Mouse (Mus musculus) hindbrain, postnatal 0 days (tissue): ENCODE measurements around the gene BC005561. TPM values are rescaled to one million over a fixed set of nuclear protein-coding genes. Genes with fewer than 3 reads are reported as not detected.
"Not testable (repeated sequence)": the region's sequence is repeated elsewhere in the genome, so short reads cannot be mapped to it uniquely, and the experiment has no call there.

Experiments used
- ATAC-seq: fragments of 200-750 bp; cut with Nextera tagmentation; 2 replicates; pipeline ENCODE4 v1.8.0; 2017; ENCODE audit warnings: mild to moderate bottlenecking, moderate TSS enrichment, moderate library complexity
- DNase-seq: peaks from one replicate; pipeline ENCODE4 v3.0.0-alpha.2; 2015; ENCODE audit warnings: low spot score
- H3K27ac ChIP-seq: fragments of 300-500 bp; sonication (generic); 2 replicates; pipeline ENCODE4 v1.5.1; 2014; ENCODE audit warnings: mild to moderate bottlenecking
- H3K27me3 ChIP-seq: fragments of 300-500 bp; sonication (generic); 2 replicates; pipeline ENCODE4 v1.6.1; 2014; ENCODE audit warnings: low read length, mixed read lengths; ENCODE audit not compliant: insufficient read depth
- H3K36me3 ChIP-seq: fragments of 300-500 bp; sonication (generic); 2 replicates; pipeline ENCODE4 v1.6.1; 2014; ENCODE audit warnings: low read length, mixed read lengths; ENCODE audit not compliant: insufficient read depth
- H3K4me1 ChIP-seq: fragments of 300-500 bp; sonication (generic); 2 replicates; pipeline ENCODE4 v1.6.1; 2014; ENCODE audit warnings: antibody characterized with exemption, low read length, mixed read lengths; ENCODE audit not compliant: insufficient read depth
- H3K4me2 ChIP-seq: fragments of 300-500 bp; sonication (generic); 2 replicates; pipeline ENCODE4 v1.6.1; 2014; ENCODE audit warnings: low read depth, mild to moderate bottlenecking, low read length, moderate library complexity, mixed read lengths
- H3K4me3 ChIP-seq: fragments of 300-500 bp; sonication (generic); 2 replicates; pipeline ENCODE4 v1.5.1; 2014; ENCODE audit warnings: low read length
- H3K9ac ChIP-seq: fragments of 300-500 bp; sonication (generic); replicated peaks from 2 replicates; pipeline ENCODE4 v1.6.1; 2014; ENCODE audit warnings: mild to moderate bottlenecking, low read length, moderate library complexity, mixed read lengths
- H3K9me3 ChIP-seq: fragments of 300-500 bp; sonication (generic); 2 replicates; pipeline ENCODE4 v1.6.1; 2016; ENCODE audit warnings: low read length, mixed read lengths
- CTCF ChIP-seq: IDR thresholded peaks from 2 replicates; pipeline ENCODE4 v1.5.1; 2016; ENCODE audit warnings: antibody characterized with exemption, control low read depth, low read depth
- WGBS: fragments of 180-500 bp; shearing (Covaris S2); extraction: QIAGEN DNeasy Blood & Tissue Kit; methylation state at CpG from one replicate; pipeline ENCODE4 v1.1.7; 2014; 5-methylcytosine and 5-hydroxymethylcytosine counted together
- polyA plus RNA-seq: library from polyadenylated mRNA; unstranded; fragments of >200 nt; fragmentation: Nextera tagmentation; extraction: Ambion mirVana; gene quantifications from 2 replicates; pipeline ENCODE4 v1.2.1, GENCODE M21; 2015
- total RNA-seq: library from RNA; depleted of rRNA; stranded (reverse); fragments of >200 nt; gene quantifications from 2 replicates; pipeline ENCODE4 v1.2.3, GENCODE M21; 2014

Gene BC005561
- total and polyA plus RNA-seq, 2 experiments from 2014 or later: 2.9 to 8.9 TPM

DNA sequence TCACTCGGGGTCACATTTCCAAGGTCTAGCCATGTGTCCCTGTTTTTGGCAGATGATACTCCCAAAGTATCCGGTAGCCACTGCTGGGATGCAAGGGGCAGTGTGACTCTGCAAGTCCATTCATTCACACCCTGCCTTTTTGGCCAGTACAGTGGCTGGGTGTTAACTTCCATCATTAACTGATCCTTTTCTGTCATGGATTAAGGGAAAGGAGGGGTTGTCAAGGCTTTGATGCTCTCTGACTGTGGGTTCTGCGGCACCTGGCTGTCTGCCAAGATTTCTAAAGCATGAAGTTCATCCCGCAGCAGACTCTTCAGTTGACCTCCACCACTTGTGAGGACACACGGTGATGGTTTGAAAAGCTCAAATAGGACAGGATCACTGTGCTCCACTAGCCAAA, 16.6 kb upstream of the BC005561 start:
- Histone ChIP-seq H3K4me2 (no peak overlapping the region), H3K36me3 (peaks cover 40% of the 10 kb centered on the region), H3K4me3 (no peak overlapping the region), H3K27ac (no peak overlapping the region), H3K9ac (no peak overlapping the region), H3K9me3 (no peaks in the 10 kb centered on the region), H3K4me1 (no peaks in the 10 kb centered on the region), H3K27me3 (no peaks in the 10 kb centered on the region)
- ATAC-seq: no peak
- DNase-seq: peak; percentile 7
- no peak for TF ChIP-seq CTCF
- WGBS: 45% methylated on average over 5 of the region's 5 CpGs

DNA sequence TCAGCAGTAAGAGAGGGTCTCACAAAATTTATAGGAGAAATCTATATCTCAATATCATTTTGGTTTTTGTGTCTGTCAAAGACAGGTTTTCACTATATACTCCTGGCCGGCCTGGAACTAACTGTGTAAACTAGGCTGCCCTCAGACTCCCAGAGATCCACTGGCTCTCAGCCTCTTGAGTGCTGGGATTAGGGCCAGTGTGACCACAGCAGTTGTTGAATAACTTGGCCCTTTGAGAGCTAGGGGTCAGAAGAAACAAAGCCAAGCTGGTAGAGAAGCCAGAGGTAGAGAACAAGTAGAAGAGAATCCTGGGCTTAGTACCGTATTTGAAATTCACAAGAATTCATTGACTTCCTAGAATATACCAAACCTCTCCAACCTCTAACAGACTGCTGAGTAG, 3.3 kb upstream of the BC005561 start:
- H3K9ac ChIP-seq: no peak overlapping the region
- no peak overlapping the region for H3K4me3 ChIP-seq
- DNase-seq (no peak), ATAC-seq (no peak)
- H3K27ac ChIP-seq: no peak overlapping the region
- no peak for TF ChIP-seq CTCF
- H3K4me1 ChIP-seq: peaks cover 9% of the 10 kb centered on the region; the same call in 1 of the 2 replicates
- H3K4me2 ChIP-seq: no peak overlapping the region
- H3K36me3 ChIP-seq: peaks cover 11% of the 10 kb centered on the region
- 86% methylated on average over 2 of the region's 2 CpGs for WGBS
- no peaks in the 10 kb centered on the region for H3K27me3 ChIP-seq
- no peaks in the 10 kb centered on the region for H3K9me3 ChIP-seq

DNA sequence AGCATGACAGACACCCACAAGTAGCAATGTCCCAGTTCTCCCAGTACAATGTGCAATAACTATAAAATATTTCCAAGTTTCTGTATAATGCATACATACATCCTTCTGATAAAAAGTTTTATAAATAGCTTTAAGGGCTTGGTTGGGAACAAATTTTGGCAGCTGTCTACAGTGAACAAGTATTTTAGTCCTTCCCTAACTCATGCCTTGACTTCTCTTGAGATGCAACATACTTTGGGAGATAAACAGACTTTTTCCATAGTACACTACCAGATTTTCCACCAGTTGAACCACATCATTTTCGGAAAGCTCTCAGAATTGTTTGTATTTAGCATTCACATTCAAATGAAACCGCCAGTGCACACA, 340 bp upstream of the BC005561 start:
- H3K9me3 ChIP-seq: no peaks in the 10 kb centered on the region
- TF ChIP-seq CTCF: no peak
- peak overlapping the region; percentile 68 for H3K4me2 ChIP-seq
- H3K9ac ChIP-seq: no peak overlapping the region
- no peaks in the 10 kb centered on the region for H3K27me3 ChIP-seq
- DNase-seq: no peak
- H3K4me3 ChIP-seq: peak overlapping the region; percentile 94
- H3K36me3 ChIP-seq: peaks cover 11% of the 10 kb centered on the region
- WGBS: 0% methylated on average over 2 of the region's 2 CpGs
- H3K27ac ChIP-seq: no peak overlapping the region
- H3K4me1 ChIP-seq: peaks cover 9% of the 10 kb centered on the region; the same call in 1 of the 2 replicates
- no peak; the same call in 1 of the 2 replicates for ATAC-seq

DNA sequence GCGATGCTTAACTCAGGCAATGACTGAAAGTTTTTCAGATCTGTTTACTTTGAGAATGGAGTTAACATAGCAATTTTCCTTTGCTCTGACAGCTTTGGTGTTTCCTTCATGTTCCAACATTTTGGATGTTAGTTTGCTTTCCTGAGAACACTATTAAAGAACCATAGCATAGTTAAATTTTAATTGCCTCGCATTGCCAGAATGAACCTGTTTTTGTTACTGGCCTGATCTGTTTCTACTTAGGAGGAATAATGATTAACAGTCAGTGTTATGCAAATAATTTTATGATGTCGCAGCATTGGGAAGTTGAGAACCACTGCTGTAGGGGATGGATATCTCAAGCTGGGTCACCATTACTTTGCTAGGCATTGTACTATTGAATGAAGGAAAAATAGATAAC, 3.1 kb downstream of the BC005561 start:
- TF ChIP-seq CTCF: no peak
- Histone ChIP-seq H3K4me1 (peaks cover 9% of the 10 kb centered on the region; the same call in 1 of the 2 replicates), H3K36me3 (no peaks in the 10 kb centered on the region), H3K27ac (no peak overlapping the region), H3K4me3 (no peak overlapping the region), H3K4me2 (no peak overlapping the region), H3K9me3 (no peaks in the 10 kb centered on the region; the same call in 1 of the 2 replicates), H3K27me3 (no peaks in the 10 kb centered on the region), H3K9ac (no peak overlapping the region)
- ATAC-seq (no peak), DNase-seq (no peak)
- 89% methylated on average over 3 of the region's 3 CpGs for WGBS

DNA sequence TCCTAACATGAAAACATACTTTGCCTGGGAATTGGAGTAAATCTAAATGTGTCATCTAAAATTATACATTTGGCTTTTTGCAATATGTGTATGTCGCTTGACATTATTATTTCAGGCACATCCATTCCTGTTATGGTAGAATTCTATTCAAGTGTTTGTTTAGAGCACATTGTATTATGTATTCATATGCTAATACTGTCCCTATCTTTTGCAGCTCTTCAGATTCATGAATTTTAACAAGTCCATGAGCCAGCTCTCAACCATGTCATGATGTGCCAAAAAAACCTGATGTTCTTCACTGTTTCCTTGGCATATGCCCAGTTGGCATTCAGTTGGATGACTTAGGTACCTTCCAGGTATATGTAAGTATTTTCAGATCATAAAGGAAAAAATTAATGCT, 30.5 kb downstream of the BC005561 start:
- Histone ChIP-seq H3K4me3 (no peak overlapping the region), H3K9me3 (no peaks in the 10 kb centered on the region), H3K4me1 (no peaks in the 10 kb centered on the region), H3K27ac (no peak overlapping the region), H3K9ac (no peak overlapping the region), H3K27me3 (no peaks in the 10 kb centered on the region), H3K4me2 (no peak overlapping the region), H3K36me3 (peaks cover 30% of the 10 kb centered on the region)
- DNase-seq (peak; percentile 4), ATAC-seq (no peak)
- TF ChIP-seq CTCF: no peak
- 63% methylated on average over 1 of the region's 1 CpGs for WGBS

DNA sequence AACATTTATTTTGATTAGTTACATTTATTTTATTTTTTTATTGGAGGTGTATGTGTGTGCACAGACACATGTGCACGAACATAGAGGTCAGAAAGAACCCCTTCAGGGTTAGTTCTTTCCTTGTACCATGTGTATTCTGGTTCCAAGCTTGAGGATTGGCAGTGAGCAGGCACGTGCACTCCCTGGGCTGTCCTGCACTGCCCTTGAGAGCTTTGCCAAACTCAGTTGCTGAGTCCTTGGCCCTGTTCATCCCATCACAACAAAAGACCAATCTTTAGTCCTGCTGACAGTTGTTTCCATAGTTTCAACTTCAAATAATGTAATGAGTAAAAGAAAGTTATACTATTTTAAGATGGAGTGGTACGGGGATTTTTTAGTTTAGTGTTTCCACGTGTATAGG, 31.2 kb downstream of the BC005561 start:
- Histone ChIP-seq H3K9me3 (no peaks in the 10 kb centered on the region), H3K4me1 (no peaks in the 10 kb centered on the region), H3K27me3 (no peaks in the 10 kb centered on the region), H3K4me2 (no peak overlapping the region), H3K9ac (no peak overlapping the region), H3K36me3 (peaks cover 30% of the 10 kb centered on the region), H3K4me3 (no peak overlapping the region), H3K27ac (no peak overlapping the region)
- no peak for ATAC-seq
- no peak for DNase-seq
- WGBS: 83% methylated on average over 4 of the region's 4 CpGs
- no peak for TF ChIP-seq CTCF

DNA sequence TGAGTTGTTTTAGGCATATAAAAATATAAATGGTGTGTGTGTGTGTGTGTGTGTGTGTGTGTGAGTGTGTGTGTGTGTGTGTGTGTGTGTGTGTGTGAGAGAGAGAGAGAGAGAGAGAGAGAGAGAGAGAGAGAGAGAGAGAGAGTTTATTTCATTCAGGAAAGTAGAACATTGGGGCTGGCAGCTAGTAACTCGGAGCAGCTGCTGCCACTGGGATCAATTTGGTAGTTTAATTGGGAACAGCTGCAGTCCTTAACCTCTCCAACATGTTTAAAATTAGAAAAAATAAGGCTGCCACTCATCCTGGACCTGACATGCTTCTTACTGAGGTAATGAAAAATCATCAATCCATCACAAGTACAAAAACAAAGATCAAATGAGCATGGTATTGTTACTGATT, 59.9 kb downstream of the BC005561 start:
- not testable (repeated sequence) for H3K36me3 ChIP-seq, H3K4me3 ChIP-seq, ATAC-seq, H3K27ac ChIP-seq, H3K9me3 ChIP-seq, H3K27me3 ChIP-seq, H3K9ac ChIP-seq, DNase-seq, H3K4me2 ChIP-seq, H3K4me1 ChIP-seq
- 65% methylated on average over 1 of the region's 1 CpGs for WGBS
